Mouse (Mus musculus) small intestine, adult 2 months (tissue): ENCODE measurements at regions not wholly inside any gene's neighbourhood (a gene's known extent, or its start where the extent isn't known, plus 50 kb on each side); places are given as distances from the start of the nearest gene placed in this dataset.

ENCODE experiments used
- H3K27ac ChIP-seq: fragments of 200-500 bp; 2 replicates; pipeline ENCODE4 v1.5.1; 2012; ENCODE audit warnings: low read depth, low read length, control low read depth, inconsistent platforms; ENCODE audit not compliant: insufficient read depth
- H3K27me3 ChIP-seq: fragments of 200-500 bp; 2 replicates; pipeline ENCODE4 v1.6.1; 2012; ENCODE audit warnings: mild to moderate bottlenecking, moderate library complexity, low read length, inconsistent platforms; ENCODE audit not compliant: control insufficient read depth, insufficient read depth
- H3K36me3 ChIP-seq: fragments of 200-500 bp; 2 replicates; pipeline ENCODE4 v1.6.1; 2012; ENCODE audit warnings: mild to moderate bottlenecking, low read length, control low read depth, inconsistent platforms; ENCODE audit not compliant: control insufficient read depth, insufficient read depth
- H3K4me1 ChIP-seq: fragments of 200-500 bp; 2 replicates; pipeline ENCODE4 v1.6.1; 2012; ENCODE audit warnings: low read length, inconsistent platforms, mixed read lengths; ENCODE audit not compliant: control insufficient read depth, insufficient read depth, insufficient read length
- H3K4me3 ChIP-seq: fragments of 200-500 bp; 2 replicates; pipeline ENCODE4 v1.5.1; 2012; ENCODE audit warnings: low read depth, mild to moderate bottlenecking, control low read depth, inconsistent platforms, low read length, moderate library complexity
- CTCF ChIP-seq: fragments of 200-500 bp; IDR thresholded peaks from 2 replicates; pipeline ENCODE4 v1.5.1; 2012; ENCODE audit warnings: low read depth, mild to moderate bottlenecking, control low read depth, inconsistent platforms, low read length, moderate library complexity, mixed read lengths; ENCODE audit not compliant: insufficient replicate concordance, insufficient read length; ENCODE audit errors: extremely low read depth
- POLR2A ChIP-seq: fragments of 200-500 bp; IDR thresholded peaks from 2 replicates; pipeline ENCODE4 v1.6.1; 2012; ENCODE audit warnings: low read depth, mild to moderate bottlenecking, control low read depth, inconsistent platforms, low read length, moderate library complexity
- WGBS: fragments of 180-500 bp; shearing (Covaris S2); methylation state at CpG from one replicate; pipeline ENCODE4 v1.1.7; 2018; 5-methylcytosine and 5-hydroxymethylcytosine counted together

GRCm38 (mm10) chr8:53892770-53893169 is 184.6 kb upstream of the Vegfc start:
- WGBS, result 59% methylated on average over 3 of the region's 3 CpGs
- Histone ChIP-seq H3K4me3 (no peak overlapping the region), H3K4me1 (no peaks in the 10 kb centered on the region), H3K36me3 (no peaks in the 10 kb centered on the region), H3K27me3 (no peaks in the 10 kb centered on the region), H3K27ac (no peak overlapping the region)
- no peak for TF ChIP-seq CTCF
- no peak for TF ChIP-seq POLR2A

- H3K27me3 ChIP-seq, result no peaks in the 10 kb centered on the region
- 76% methylated on average over 4 of the region's 4 CpGs for WGBS
- no peak for TF ChIP-seq POLR2A
- no peak for TF ChIP-seq CTCF
- H3K36me3 ChIP-seq, result no peaks in the 10 kb centered on the region
- no peaks in the 10 kb centered on the region for H3K4me1 ChIP-seq
- no peak overlapping the region for H3K27ac ChIP-seq
- no peak overlapping the region for H3K4me3 ChIP-seq
Observed at GRCm38 (mm10) chr8:53922343-53922742, 155.1 kb upstream of the Vegfc start.

- H3K4me3 ChIP-seq, result no peak overlapping the region
- no peak overlapping the region for H3K27ac ChIP-seq
- 46% methylated on average over 5 of the region's 5 CpGs for WGBS
- no peaks in the 10 kb centered on the region for H3K4me1 ChIP-seq
- TF ChIP-seq CTCF (no peak), POLR2A (no peak)
- no peaks in the 10 kb centered on the region for H3K36me3 ChIP-seq
- no peaks in the 10 kb centered on the region for H3K27me3 ChIP-seq
Observed at GRCm38 (mm10) chr8:53930685-53931084, 146.7 kb upstream of the Vegfc start.

GRCm38 (mm10) chr8:53938392-53938791 is 139.0 kb upstream of the Vegfc start:
- no peak overlapping the region for H3K27ac ChIP-seq
- TF ChIP-seq POLR2A, result no peak
- H3K4me1 ChIP-seq, result no peaks in the 10 kb centered on the region
- H3K27me3 ChIP-seq, result no peaks in the 10 kb centered on the region
- no peak overlapping the region for H3K4me3 ChIP-seq
- H3K36me3 ChIP-seq, result no peaks in the 10 kb centered on the region

- TF ChIP-seq CTCF (no peak), POLR2A (no peak)
- Histone ChIP-seq H3K27ac (no peak overlapping the region), H3K27me3 (no peaks in the 10 kb centered on the region), H3K36me3 (no peaks in the 10 kb centered on the region), H3K4me3 (no peak overlapping the region), H3K4me1 (no peaks in the 10 kb centered on the region)
- 61% methylated on average over 1 of the region's 1 CpGs for WGBS
Observed at GRCm38 (mm10) chr8:53939519-53939918, 137.9 kb upstream of the Vegfc start.

GRCm38 (mm10) chr8:53941144-53941543 is 136.3 kb upstream of the Vegfc start:
- H3K27me3 ChIP-seq, result no peaks in the 10 kb centered on the region
- no peak overlapping the region for H3K27ac ChIP-seq
- H3K4me1 ChIP-seq, result no peaks in the 10 kb centered on the region
- H3K4me3 ChIP-seq, result no peak overlapping the region
- TF ChIP-seq POLR2A, result no peak
- TF ChIP-seq CTCF, result no peak
- no peaks in the 10 kb centered on the region for H3K36me3 ChIP-seq
- WGBS, result 92% methylated on average over 2 of the region's 2 CpGs

- 68% methylated on average over 2 of the region's 2 CpGs for WGBS
- TF ChIP-seq POLR2A (no peak), CTCF (no peak)
- no peak overlapping the region for H3K27ac ChIP-seq
Observed at GRCm38 (mm10) chr8:53945561-53945960, 131.8 kb upstream of the Vegfc start.

GRCm38 (mm10) chr8:53947384-53947783 is 130.0 kb upstream of the Vegfc start:
- no peak overlapping the region for H3K4me3 ChIP-seq
- no peaks in the 10 kb centered on the region for H3K27me3 ChIP-seq
- H3K36me3 ChIP-seq, result no peaks in the 10 kb centered on the region
- no peak for TF ChIP-seq CTCF
- TF ChIP-seq POLR2A, result no peak
- no peaks in the 10 kb centered on the region for H3K4me1 ChIP-seq
- H3K27ac ChIP-seq, result no peak overlapping the region

More at GRCm38 (mm10) chr8:53945561-53945960, 131.8 kb upstream of the Vegfc start:
- no peaks in the 10 kb centered on the region for H3K27me3 ChIP-seq
- no peaks in the 10 kb centered on the region for H3K4me1 ChIP-seq
- H3K36me3 ChIP-seq, result no peaks in the 10 kb centered on the region
- H3K4me3 ChIP-seq, result no peak overlapping the region
